Mouse (Mus musculus) lung, embryonic 14.5 days (tissue): ENCODE data around the gene Islr2. TPM values are rescaled to one million over a fixed set of nuclear protein-coding genes. Genes with fewer than 3 reads are reported as not detected.

Experiments
- ATAC-seq: fragments of 200-750 bp; cut with Nextera tagmentation; 2 replicates; pipeline ENCODE4 v1.8.0; 2017; ENCODE audit warnings: mild to moderate bottlenecking, moderate TSS enrichment, moderate library complexity; ENCODE audit not compliant: insufficient read depth
- DNase-seq: peaks from one replicate; pipeline ENCODE4 v3.0.0-alpha.2; 2015
- H3K27ac ChIP-seq: fragments of 300-500 bp; sonication (generic); 2 replicates; pipeline ENCODE4 v1.5.1; 2014; ENCODE audit warnings: low read depth, mild to moderate bottlenecking, moderate library complexity
- H3K27me3 ChIP-seq: fragments of 300-500 bp; sonication (generic); 2 replicates; pipeline ENCODE4 v1.6.1; 2014; ENCODE audit warnings: low read length, control low read depth; ENCODE audit not compliant: insufficient read depth
- H3K36me3 ChIP-seq: fragments of 300-500 bp; sonication (generic); 2 replicates; pipeline ENCODE4 v1.6.1; 2014; ENCODE audit warnings: control low read depth; ENCODE audit not compliant: insufficient read depth
- H3K4me1 ChIP-seq: fragments of 300-500 bp; sonication (generic); 2 replicates; pipeline ENCODE4 v1.6.1; 2014; ENCODE audit warnings: antibody characterized with exemption, control low read depth; ENCODE audit not compliant: insufficient read depth
- H3K4me2 ChIP-seq: fragments of 300-500 bp; sonication (generic); 2 replicates; pipeline ENCODE4 v1.6.1; 2014; ENCODE audit warnings: mild to moderate bottlenecking
- H3K4me3 ChIP-seq: fragments of 300-500 bp; sonication (generic); 2 replicates; pipeline ENCODE4 v1.5.1; 2014; ENCODE audit warnings: low read depth, low read length
- H3K9ac ChIP-seq: fragments of 300-500 bp; sonication (generic); 2 replicates; pipeline ENCODE4 v1.6.1; 2014
- H3K9me3 ChIP-seq: fragments of 300-500 bp; sonication (generic); 2 replicates; pipeline ENCODE4 v1.6.1; 2016; ENCODE audit warnings: low read depth, low read length, control low read depth
- CTCF ChIP-seq: IDR thresholded peaks from 2 replicates; pipeline ENCODE4 v1.5.1; 2016; ENCODE audit warnings: antibody characterized with exemption, low read depth
- WGBS: fragments of 180-500 bp; shearing (Covaris S2); extraction: QIAGEN DNeasy Blood & Tissue Kit; methylation state at CpG from one replicate; pipeline ENCODE4 v1.1.7; 2014; 5-methylcytosine and 5-hydroxymethylcytosine counted together
- polyA plus RNA-seq: library from polyadenylated mRNA; unstranded; fragments of >200 nt; fragmentation: Nextera tagmentation; extraction: Ambion mirVana; gene quantifications from 2 replicates; pipeline ENCODE4 v1.2.1, GENCODE M21; 2014

Islr2 gene
- polyA plus RNA-seq, 1 experiment from 2014 or later = not detected

DNA sequence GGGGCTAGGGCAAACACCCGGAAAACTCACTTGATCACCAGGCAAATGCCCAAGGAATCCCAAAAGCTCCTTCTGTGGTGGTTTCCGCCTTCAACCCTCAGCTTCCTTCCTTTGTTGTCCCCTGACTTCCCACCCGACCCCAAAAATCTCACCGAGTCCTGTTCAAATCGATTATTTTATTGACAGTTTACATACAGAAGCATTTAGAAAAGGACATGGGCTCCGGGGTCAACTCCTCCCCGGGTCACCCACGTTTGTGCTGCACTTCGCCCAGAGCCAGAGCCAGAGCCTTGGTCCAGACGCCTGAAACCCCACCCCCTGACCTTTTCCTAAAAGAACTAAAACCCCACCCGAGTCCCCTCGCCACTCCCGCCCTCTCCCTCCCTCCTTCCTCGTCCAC, 8.0 kb downstream of the Islr2 start:
- H3K9ac ChIP-seq = no peak overlapping the region
- WGBS = 4% methylated on average over 14 of the region's 14 CpGs
- no peak for TF ChIP-seq CTCF
- H3K27me3 ChIP-seq = peaks cover 72% of the 10 kb centered on the region
- H3K4me1 ChIP-seq = peaks cover 11% of the 10 kb centered on the region
- H3K9me3 ChIP-seq = no peaks in the 10 kb centered on the region
- H3K27ac ChIP-seq = no peak overlapping the region
- 0 out of 2 replicates have a peak overlapping the region, but pooled peaks have one; percentile 33 for H3K4me2 ChIP-seq
- H3K4me3 ChIP-seq = no peak overlapping the region
- DNase-seq = no peak
- H3K36me3 ChIP-seq = no peaks in the 10 kb centered on the region
- ATAC-seq = no peak

DNA sequence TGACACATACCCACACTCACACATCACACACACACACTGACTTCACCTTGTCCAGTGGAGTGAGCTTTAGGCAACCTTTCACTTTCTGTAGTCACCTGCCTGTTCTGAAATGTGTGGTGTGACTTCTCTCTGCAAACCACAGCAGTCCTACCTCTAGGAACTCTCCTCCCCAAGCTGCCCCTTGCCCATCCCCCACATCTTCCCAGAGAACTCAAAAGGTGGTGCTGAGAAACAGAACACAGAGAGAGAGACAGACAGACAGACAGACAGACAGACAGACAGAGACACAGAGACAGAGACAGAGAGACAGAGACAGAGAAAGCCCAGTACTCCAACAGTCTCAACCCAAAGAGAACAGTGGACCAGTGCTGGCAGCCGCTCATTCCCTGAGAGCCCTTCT, 8.4 kb downstream of the Islr2 start:
- 10% methylated on average over 1 of the region's 1 CpGs for WGBS
- Histone ChIP-seq H3K4me1 (peaks cover 11% of the 10 kb centered on the region), H3K27me3 (peaks cover 67% of the 10 kb centered on the region), H3K27ac (no peak overlapping the region), H3K9me3 (no peaks in the 10 kb centered on the region), H3K4me2 (no peak overlapping the region), H3K36me3 (no peaks in the 10 kb centered on the region), H3K4me3 (no peak overlapping the region), H3K9ac (no peak overlapping the region)
- no peak for DNase-seq
- no peak for TF ChIP-seq CTCF
- ATAC-seq = no peak

DNA sequence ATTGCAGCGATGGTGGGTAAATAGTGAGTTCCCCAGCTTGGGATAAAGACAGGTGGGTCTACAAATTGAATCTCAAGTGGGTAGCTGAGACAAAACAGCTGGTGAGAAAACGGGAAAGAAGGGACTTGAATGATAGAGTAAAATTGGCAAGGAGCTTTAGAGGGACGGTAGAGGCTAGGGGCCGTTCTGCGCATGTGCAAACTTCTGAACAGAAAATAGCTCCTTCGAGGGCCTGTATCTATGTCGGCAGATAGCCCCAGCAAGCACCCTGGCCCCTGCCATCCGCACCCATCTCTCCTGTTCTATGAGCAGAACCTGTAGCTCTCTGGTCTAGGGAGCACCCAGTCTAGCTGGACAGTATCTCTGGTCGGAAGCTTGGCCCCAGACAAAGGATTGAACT, 9.9 kb downstream of the Islr2 start:
- H3K9ac ChIP-seq = no peak overlapping the region
- no peak overlapping the region for H3K4me2 ChIP-seq
- H3K36me3 ChIP-seq = no peaks in the 10 kb centered on the region
- no peak overlapping the region for H3K4me3 ChIP-seq
- TF ChIP-seq CTCF = no peak
- peaks cover 11% of the 10 kb centered on the region for H3K4me1 ChIP-seq
- DNase-seq (no peak), ATAC-seq (no peak)
- H3K27ac ChIP-seq = no peak overlapping the region
- H3K27me3 ChIP-seq = peaks cover 53% of the 10 kb centered on the region
- WGBS = 57% methylated on average over 9 of the region's 9 CpGs
- no peaks in the 10 kb centered on the region for H3K9me3 ChIP-seq

GRCm38 (mm10) chr9:58184456-58184855, 19.7 kb downstream of the Islr2 start:
- DNase-seq = no peak
- Histone ChIP-seq H3K9me3 (no peaks in the 10 kb centered on the region), H3K4me1 (no peaks in the 10 kb centered on the region), H3K4me2 (no peak overlapping the region), H3K4me3 (no peak overlapping the region), H3K27me3 (no peaks in the 10 kb centered on the region), H3K36me3 (no peaks in the 10 kb centered on the region), H3K27ac (no peak overlapping the region), H3K9ac (no peak overlapping the region)
- WGBS = 70% methylated on average over 6 of the region's 6 CpGs
- TF ChIP-seq CTCF = no peak
- ATAC-seq = no peak

DNA sequence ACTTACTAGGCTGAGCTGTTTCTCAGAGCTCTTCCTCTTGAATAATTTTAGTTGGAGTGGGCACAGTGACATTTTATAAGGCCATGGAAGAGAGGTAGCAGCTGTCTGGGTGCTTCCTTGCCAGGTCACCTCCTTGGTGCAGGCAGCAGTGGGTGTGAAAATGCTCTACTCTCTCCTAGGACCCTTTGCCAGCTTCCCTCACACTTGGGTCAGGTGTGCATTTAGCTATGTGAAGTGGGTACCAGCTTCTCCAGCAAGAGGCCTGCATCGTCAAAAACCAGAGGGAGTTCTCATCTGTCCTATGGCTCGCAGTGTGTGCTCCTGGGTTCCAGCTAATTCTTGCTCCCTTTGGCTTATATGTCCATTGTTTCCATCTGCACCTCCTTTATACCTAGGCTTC, 24.7 kb downstream of the Islr2 start:
- TF ChIP-seq CTCF = no peak
- no peak overlapping the region for H3K9ac ChIP-seq
- no peak overlapping the region for H3K27ac ChIP-seq
- no peak overlapping the region for H3K4me2 ChIP-seq
- no peak for ATAC-seq
- H3K9me3 ChIP-seq = no peaks in the 10 kb centered on the region
- no peak overlapping the region for H3K4me3 ChIP-seq
- H3K27me3 ChIP-seq = no peaks in the 10 kb centered on the region
- DNase-seq = no peak
- WGBS = 74% methylated on average over 2 of the region's 2 CpGs
- H3K36me3 ChIP-seq = no peaks in the 10 kb centered on the region
- H3K4me1 ChIP-seq = 0 out of 2 replicates have a peak, but pooled peaks cover 3% of the 10 kb centered on the region

- Histone ChIP-seq H3K27ac (no peak overlapping the region), H3K36me3 (no peaks in the 10 kb centered on the region), H3K9me3 (no peaks in the 10 kb centered on the region), H3K4me3 (no peak overlapping the region), H3K9ac (no peak overlapping the region), H3K27me3 (no peaks in the 10 kb centered on the region), H3K4me1 (0 out of 2 replicates have a peak, but pooled peaks cover 3% of the 10 kb centered on the region), H3K4me2 (no peak overlapping the region)
- ATAC-seq (no peak), DNase-seq (no peak)
- no peak for TF ChIP-seq CTCF
- WGBS = 66% methylated on average over 4 of the region's 4 CpGs
Observed at GRCm38 (mm10) chr9:58177165-58177564, 27.0 kb downstream of the Islr2 start.

GRCm38 (mm10) chr9:58175745-58176487, 28.2 kb downstream of the Islr2 start:
- H3K27ac ChIP-seq = no peak overlapping the region; the same call in 1 of the 2 replicates
- WGBS = 29% methylated on average over 5 of the region's 5 CpGs
- H3K27me3 ChIP-seq = no peaks in the 10 kb centered on the region
- no peak for TF ChIP-seq CTCF
- H3K9me3 ChIP-seq = no peaks in the 10 kb centered on the region
- no peak overlapping the region for H3K4me3 ChIP-seq
- no peaks in the 10 kb centered on the region for H3K36me3 ChIP-seq
- no peak overlapping the region for H3K4me2 ChIP-seq
- DNase-seq = peak; percentile 41
- H3K4me1 ChIP-seq = 0 out of 2 replicates have a peak, but pooled peaks cover 3% of the 10 kb centered on the region
- H3K9ac ChIP-seq = no peak overlapping the region
- ATAC-seq = no peak
